Mouse (Mus musculus) limb, embryonic 14.5 days (tissue): ENCODE results near the gene Cnpy2. TPM values are rescaled to one million over a fixed set of nuclear protein-coding genes. Genes with fewer than 3 reads are reported as not detected.

Experiments used
- ATAC-seq: fragments of 200-750 bp; cut with Nextera tagmentation; 2 replicates; pipeline ENCODE4 v1.8.0; 2017; ENCODE audit warnings: low read depth, moderate number of reproducible peaks, moderate TSS enrichment; ENCODE audit not compliant: low FRiP score
- DNase-seq: peaks from one replicate; pipeline ENCODE4 v3.0.0-alpha.2; 2015; ENCODE audit warnings: low spot score
- H3K27ac ChIP-seq: fragments of 300-500 bp; sonication (generic); replicated peaks from 2 replicates; pipeline ENCODE4 v1.5.1; 2014; ENCODE audit warnings: low read depth, mild to moderate bottlenecking, low read length, moderate library complexity, mixed read lengths
- H3K27me3 ChIP-seq: fragments of 300-500 bp; sonication (generic); 2 replicates; pipeline ENCODE4 v1.6.1; 2014; ENCODE audit warnings: low read length, mixed read lengths; ENCODE audit not compliant: control insufficient read depth, insufficient read depth
- H3K36me3 ChIP-seq: fragments of 300-500 bp; sonication (generic); 2 replicates; pipeline ENCODE4 v1.6.1; 2014; ENCODE audit warnings: mild to moderate bottlenecking, low read length, moderate library complexity, mixed read lengths; ENCODE audit not compliant: control insufficient read depth, insufficient read depth
- H3K4me1 ChIP-seq: fragments of 300-500 bp; sonication (generic); 2 replicates; pipeline ENCODE4 v1.6.1; 2014; ENCODE audit warnings: antibody characterized with exemption, low read length, mixed read lengths; ENCODE audit not compliant: control insufficient read depth, insufficient read depth
- H3K4me2 ChIP-seq: fragments of 300-500 bp; sonication (generic); replicated peaks from 2 replicates; pipeline ENCODE4 v1.6.1; 2014; ENCODE audit warnings: low read depth, mild to moderate bottlenecking, low read length, moderate library complexity; ENCODE audit not compliant: severe bottlenecking
- H3K4me3 ChIP-seq: fragments of 300-500 bp; sonication (generic); replicated peaks from 2 replicates; pipeline ENCODE4 v1.5.1; 2014; ENCODE audit warnings: low read length
- H3K9ac ChIP-seq: fragments of 300-500 bp; sonication (generic); 2 replicates; pipeline ENCODE4 v1.6.1; 2014; ENCODE audit warnings: mild to moderate bottlenecking, low read depth, low read length, moderate library complexity; ENCODE audit not compliant: severe bottlenecking
- H3K9me3 ChIP-seq: fragments of 300-500 bp; sonication (generic); 2 replicates; pipeline ENCODE4 v1.6.1; 2016; ENCODE audit warnings: low read length; ENCODE audit not compliant: control insufficient read depth
- POLR2A ChIP-seq: fragments of 200-500 bp; IDR thresholded peaks from 2 replicates; pipeline ENCODE4 v1.8.0; 2012; ENCODE audit warnings: inconsistent platforms, mild to moderate bottlenecking, moderate library complexity, borderline replicate concordance; ENCODE audit not compliant: insufficient read depth, insufficient read length; ENCODE audit errors: extremely low read depth
- WGBS: fragments of 180-500 bp; shearing (Covaris S2); extraction: QIAGEN DNeasy Blood & Tissue Kit; methylation state at CpG from one replicate; pipeline ENCODE4 v1.1.7; 2014; 5-methylcytosine and 5-hydroxymethylcytosine counted together
- polyA plus RNA-seq, 2 experiments: library from polyadenylated mRNA; depleted of rRNA in 1 of 2; stranded (reverse) in 1 of 2; unstranded in 1 of 2; fragments of >200 nt; fragmentation: Nextera tagmentation in 1 of 2; extraction: Ambion mirVana in 1 of 2; gene quantifications; 2 replicates each; pipeline versions ENCODE4 v1.2.1 to v1.2.3; 2012 to 2014

Cnpy2 gene
- polyA plus RNA-seq, 2 experiments: 169 to 387 TPM

DNA sequence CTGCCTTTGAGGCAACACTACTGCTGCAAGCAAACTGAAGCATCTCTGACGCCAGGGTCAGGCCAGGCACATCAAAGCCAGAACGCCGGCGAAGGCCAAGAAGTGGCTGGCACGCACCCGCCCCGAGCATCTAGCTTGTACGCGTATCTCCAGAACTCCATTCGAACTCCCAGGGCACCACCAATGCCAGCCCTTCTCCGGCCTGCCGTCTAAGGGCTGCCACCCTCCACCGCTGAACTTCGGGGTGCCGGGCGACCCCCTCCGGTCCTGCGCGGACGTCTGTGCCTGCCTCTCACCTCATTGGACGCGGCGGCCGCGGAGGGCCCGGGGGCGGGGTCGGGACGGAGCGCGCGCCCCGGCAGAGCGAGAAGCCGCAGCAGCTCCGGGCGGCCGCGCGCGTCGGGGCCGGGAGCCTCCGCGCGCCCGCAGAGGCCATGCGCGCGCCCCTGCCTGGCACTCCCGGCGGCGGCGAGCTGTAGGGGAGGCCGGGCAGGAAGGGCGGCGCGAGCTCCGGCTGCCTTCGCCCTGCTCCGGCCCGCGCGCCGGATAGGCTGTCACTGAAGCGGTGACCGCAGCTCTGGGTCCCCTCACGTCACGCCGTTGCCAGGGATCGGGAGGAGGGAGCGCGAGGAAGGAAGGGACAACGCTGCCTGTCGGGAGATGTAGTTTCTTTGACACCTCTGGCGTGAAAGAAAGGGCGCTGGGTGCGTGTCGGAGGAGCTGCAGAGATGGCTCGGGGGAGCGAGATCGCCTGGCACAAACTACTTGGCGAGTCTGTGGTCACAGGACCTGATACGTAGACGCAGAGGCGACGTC, 46.4 kb downstream of the Cnpy2 start, which contains the start of gene Coq10a:
Gene Coq10a (minus strand): TSS at position 596 of the 816 bp plus-strand sequence.
- peak; percentile 93 for ATAC-seq
- under 1% methylated on average over 40 of the region's 87 CpGs for WGBS

DNA sequence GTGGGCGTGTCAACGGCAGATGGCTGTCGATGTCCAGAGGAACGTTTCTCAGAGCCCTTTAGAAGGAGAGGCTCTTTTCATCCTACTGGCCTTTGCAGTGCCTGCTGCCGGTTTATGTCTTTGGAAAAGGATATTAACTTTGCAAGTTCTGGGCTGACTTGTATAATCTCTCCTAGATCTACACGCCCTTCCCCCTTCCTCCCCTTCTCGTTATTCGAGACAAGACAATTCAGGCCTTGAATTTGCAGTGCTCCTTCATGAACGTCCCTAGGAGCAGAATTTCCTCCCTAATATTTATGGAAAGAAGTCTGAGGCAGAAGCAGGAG, 46.9 kb downstream of the Cnpy2 start:
- Histone ChIP-seq H3K27me3 (no peaks in the 10 kb centered on the region), H3K4me1 (peaks cover 4% of the 10 kb centered on the region), H3K9me3 (no peaks in the 10 kb centered on the region), H3K9ac (peak overlapping the region; percentile 77), H3K4me2 (peak overlapping the region; percentile 77), H3K27ac (peak overlapping the region; percentile 91), H3K36me3 (peaks cover 12% of the 10 kb centered on the region; the same call in 1 of the 2 replicates), H3K4me3 (peak overlapping the region; percentile 66)
- DNase-seq (no peak), ATAC-seq (no peak)
- WGBS: 9% methylated on average over 9 of the region's 9 CpGs
- no peak for TF ChIP-seq POLR2A

More for the DNA sequence above, 46.4 kb downstream of the Cnpy2 start, which contains the start of gene Coq10a:
- TF ChIP-seq POLR2A: 0 out of 2 replicates have a peak, but pooled peaks have one; percentile 62
- Histone ChIP-seq H3K27me3 (no peaks in the 10 kb centered on the region), H3K4me3 (peak within 1 kb of the TSS; percentile 66), H3K4me1 (peaks cover 4% of the 10 kb centered on the region), H3K9me3 (no peaks in the 10 kb centered on the region), H3K27ac (peak within 1 kb of the TSS; percentile 91), H3K4me2 (peak within 1 kb of the TSS; percentile 77), H3K36me3 (peaks cover 15% of the 10 kb centered on the region), H3K9ac (peak within 1 kb of the TSS; percentile 77)
- peak; percentile 83 for DNase-seq

DNA sequence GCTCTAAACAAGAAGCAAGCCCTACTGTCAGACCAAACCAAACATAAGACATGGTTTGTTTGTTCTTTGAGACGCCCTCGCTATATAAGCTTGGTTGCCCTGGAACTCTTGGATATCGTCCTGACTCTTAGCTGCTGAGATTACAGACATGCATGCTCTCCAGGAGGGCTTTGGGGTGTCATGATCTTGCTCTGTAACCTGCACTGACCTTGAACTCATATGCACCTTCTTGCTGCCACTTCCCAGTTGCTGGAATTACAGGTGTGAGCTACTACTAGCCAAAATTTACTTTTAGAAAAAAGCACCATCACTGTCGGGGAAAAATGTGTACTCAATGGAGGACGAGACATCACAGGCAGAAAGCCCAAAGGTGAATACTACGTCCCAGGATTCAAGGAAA, 47.3 kb downstream of the Cnpy2 start:
- 0 out of 2 replicates have a peak, but pooled peaks cover 8% of the 10 kb centered on the region for H3K36me3 ChIP-seq
- no peak for ATAC-seq
- peak overlapping the region; percentile 91; the same call in 1 of the 2 replicates for H3K27ac ChIP-seq
- peak overlapping the region; percentile 66; the same call in 1 of the 2 replicates for H3K4me3 ChIP-seq
- peaks cover 4% of the 10 kb centered on the region for H3K4me1 ChIP-seq
- H3K27me3 ChIP-seq: no peaks in the 10 kb centered on the region
- no peaks in the 10 kb centered on the region for H3K9me3 ChIP-seq
- no peak for TF ChIP-seq POLR2A
- H3K9ac ChIP-seq: peak overlapping the region; percentile 77; the same call in 1 of the 2 replicates
- peak overlapping the region; percentile 77 for H3K4me2 ChIP-seq
- DNase-seq: no peak
- WGBS: 84% methylated on average over 6 of the region's 6 CpGs

DNA sequence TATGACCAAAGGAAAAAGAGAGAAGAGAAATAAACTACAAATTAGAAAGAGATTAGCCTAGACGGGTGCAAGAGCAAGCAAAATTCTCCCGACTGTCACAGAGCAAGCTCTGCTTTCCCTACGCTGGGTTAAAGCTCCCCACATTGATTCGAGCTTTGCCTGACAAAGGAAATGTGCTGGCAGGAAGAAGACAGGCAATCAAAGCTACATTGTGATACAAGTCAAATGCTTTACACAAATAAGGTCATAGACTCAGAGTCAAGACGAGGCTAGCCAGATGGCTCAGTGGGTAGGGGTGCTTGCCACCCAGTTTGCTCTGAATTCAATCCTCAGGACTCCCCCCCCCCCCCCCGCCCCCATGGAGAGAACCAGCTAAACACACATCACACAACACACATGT, 47.8 kb downstream of the Cnpy2 start:
- ATAC-seq (no peak), DNase-seq (no peak)
- H3K27ac ChIP-seq: no peak overlapping the region
- H3K4me3 ChIP-seq: no peak overlapping the region
- H3K9me3 ChIP-seq: no peaks in the 10 kb centered on the region
- H3K36me3 ChIP-seq: 0 out of 2 replicates have a peak, but pooled peaks cover 7% of the 10 kb centered on the region
- H3K4me1 ChIP-seq: peaks cover 4% of the 10 kb centered on the region
- H3K9ac ChIP-seq: no peak overlapping the region
- no peak for TF ChIP-seq POLR2A
- no peaks in the 10 kb centered on the region for H3K27me3 ChIP-seq
- 70% methylated on average over 5 of the region's 6 CpGs for WGBS
- H3K4me2 ChIP-seq: no peak overlapping the region

DNA sequence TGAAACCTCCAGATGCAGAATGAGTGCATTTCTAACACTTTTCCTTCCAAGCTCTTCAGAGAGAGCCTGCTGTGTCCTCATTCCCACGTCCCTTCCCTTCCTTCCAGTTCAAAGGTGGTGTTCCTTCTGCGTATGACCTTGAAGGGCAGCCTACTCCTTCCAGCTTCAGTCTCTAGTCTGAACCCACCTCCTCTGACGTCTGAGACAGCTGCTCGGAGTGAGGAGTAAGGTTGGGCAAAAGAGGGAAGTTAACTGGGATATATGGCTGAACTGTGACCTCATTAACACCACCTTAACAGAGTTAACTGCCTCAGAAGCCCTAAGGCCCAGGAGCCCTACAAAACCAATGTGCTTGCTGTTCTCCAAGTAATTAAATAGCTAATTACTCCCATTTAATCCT, 48.3 kb downstream of the Cnpy2 start:
- DNase-seq (no peak), ATAC-seq (no peak)
- H3K4me2 ChIP-seq: no peak overlapping the region
- H3K9me3 ChIP-seq: no peaks in the 10 kb centered on the region
- TF ChIP-seq POLR2A: no peak
- 0 out of 2 replicates have a peak, but pooled peaks cover 3% of the 10 kb centered on the region for H3K36me3 ChIP-seq
- H3K27me3 ChIP-seq: no peaks in the 10 kb centered on the region
- H3K27ac ChIP-seq: no peak overlapping the region
- H3K4me1 ChIP-seq: peaks cover 4% of the 10 kb centered on the region
- WGBS: 27% methylated on average over 4 of the region's 4 CpGs
- no peak overlapping the region for H3K9ac ChIP-seq
- H3K4me3 ChIP-seq: no peak overlapping the region
